Mouse (Mus musculus) testis, adult 2 months (tissue): ENCODE results near the gene Fhdc1.

Experiments used
- CTCF ChIP-seq: fragments of 200-500 bp; IDR thresholded peaks from 2 replicates; pipeline ENCODE4 v1.5.1; 2012; ENCODE audit warnings: low read depth, mild to moderate bottlenecking, inconsistent platforms, low read length, moderate library complexity; ENCODE audit not compliant: control insufficient read depth, insufficient read depth, insufficient replicate concordance
- POLR2A ChIP-seq: fragments of 200-500 bp; IDR thresholded peaks from 2 replicates; pipeline ENCODE4 v1.6.1; 2012; ENCODE audit warnings: low read depth, mild to moderate bottlenecking, inconsistent platforms, low read length, moderate library complexity; ENCODE audit not compliant: control insufficient read depth

DNA sequence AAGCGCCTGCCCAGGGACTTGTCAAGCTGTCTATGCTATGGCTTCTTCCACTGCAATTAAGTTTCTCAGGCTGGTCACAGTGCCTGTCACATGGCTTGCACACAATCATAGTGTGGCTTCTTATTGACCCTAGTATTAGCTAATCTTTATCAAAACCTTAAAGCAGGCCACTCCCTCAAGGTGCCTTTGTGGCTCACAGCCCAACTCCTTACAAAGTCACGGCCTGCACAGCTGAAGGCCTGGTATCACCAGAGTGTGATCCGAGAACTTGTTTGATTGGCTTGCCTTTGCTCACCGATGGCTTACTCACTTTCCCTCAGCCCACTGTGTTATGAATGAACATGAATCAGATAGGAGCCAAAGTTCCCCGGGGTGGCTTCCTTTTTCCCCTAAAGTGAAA, 52.5 kb downstream of the Fhdc1 start:
- TF ChIP-seq POLR2A: no peak
- TF ChIP-seq CTCF: no peak
